Mouse (Mus musculus): ENCODE results near the gene Mxra8. TPM values are rescaled to one million over a fixed set of nuclear protein-coding genes. Genes with fewer than 3 reads are reported as not detected.

The Mxra8 gene
- polyA plus RNA-seq, 1 experiment from 2014 or later = 72.7 TPM

DNA sequence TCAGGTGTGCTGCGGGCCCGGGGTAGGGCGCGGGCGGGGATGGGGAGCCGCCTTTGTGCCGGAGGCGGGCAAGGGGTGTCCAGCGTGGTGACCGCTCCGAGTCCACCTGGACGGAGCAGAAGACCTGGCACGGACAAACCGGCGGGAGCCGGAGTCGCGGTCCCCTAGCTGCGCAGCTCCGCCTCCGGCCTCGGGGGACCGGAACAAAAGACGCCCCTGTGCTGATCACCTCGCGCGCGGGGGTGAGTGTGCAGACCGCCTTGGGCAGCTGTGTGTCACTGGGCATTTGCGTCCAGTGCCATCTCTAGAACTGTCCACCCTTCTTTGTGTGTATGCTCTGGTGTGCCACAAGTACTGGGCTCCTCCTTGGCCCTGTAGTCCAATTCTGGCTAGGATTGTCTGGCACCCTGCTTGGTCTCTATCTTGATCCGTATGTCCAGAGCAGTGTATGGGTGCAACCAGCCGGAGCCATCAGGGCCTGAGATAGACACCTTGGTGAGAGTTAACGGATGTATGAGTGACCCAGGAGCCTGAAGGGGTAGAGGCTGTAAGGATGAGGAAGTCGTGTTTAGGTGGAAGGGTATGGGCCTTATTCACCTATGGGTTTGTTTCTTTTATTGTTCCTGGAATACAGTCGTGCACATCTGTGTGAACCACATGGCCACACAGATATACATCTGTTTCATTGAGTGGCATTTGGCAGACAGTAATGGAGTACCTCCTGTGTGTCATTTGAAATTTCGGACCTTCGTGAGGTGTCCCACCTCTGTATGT, 53.1 kb downstream of the Mxra8 start:
- Histone ChIP-seq H3K9ac (peak overlapping the region; percentile 93), H3K27ac (peak overlapping the region; percentile 99), H3K27me3 (no peaks in the 10 kb centered on the region), H3K4me3 (peak overlapping the region; percentile 88), H3K9me3 (replicated peaks) (no peaks in the 10 kb centered on the region), H3K4me1 (replicated peaks) (peaks cover 41% of the 10 kb centered on the region), H3K4me2 (peak overlapping the region; percentile 93), H3K36me3 (peaks cover 24% of the 10 kb centered on the region)
- peak; percentile 15; the same call in 1 of the 2 replicates for ATAC-seq (replicated peaks; ENCODE audit: insufficient number of reproducible peaks, insufficient read depth, low FRiP score, low read depth)
- 5% methylated on average over 37 of the region's 37 CpGs for WGBS

DNA sequence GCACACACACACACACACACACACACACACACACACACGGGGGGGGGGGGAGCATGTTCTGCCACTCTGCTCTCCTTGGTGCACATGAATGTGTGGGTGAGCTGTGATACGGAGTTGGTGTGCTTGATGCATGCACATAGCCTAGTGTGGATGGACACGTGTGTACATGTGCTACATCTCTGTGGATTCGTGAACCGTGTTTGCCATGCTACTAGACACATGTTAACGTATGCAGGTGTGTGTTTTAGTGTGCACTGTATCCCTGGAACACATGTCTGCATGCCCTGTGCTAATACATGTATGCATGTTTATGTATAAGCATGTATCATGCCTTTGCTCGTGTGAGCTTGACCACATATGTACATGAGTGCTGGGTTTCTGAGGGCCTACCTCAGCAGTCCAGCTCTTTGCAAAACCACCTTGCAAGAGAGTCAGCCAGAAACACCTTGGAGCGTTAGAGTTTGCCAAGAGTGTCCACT, 53.8 kb downstream of the Mxra8 start:
- Histone ChIP-seq H3K27me3 (no peaks in the 10 kb centered on the region), H3K4me2 (peak overlapping the region; percentile 93), H3K4me3 (peak overlapping the region; percentile 88), H3K4me1 (replicated peaks) (peaks cover 41% of the 10 kb centered on the region), H3K27ac (no peak overlapping the region), H3K36me3 (peaks cover 18% of the 10 kb centered on the region), H3K9ac (0 out of 2 replicates have a peak overlapping the region, but pooled peaks have one; percentile 93), H3K9me3 (replicated peaks) (no peaks in the 10 kb centered on the region)
- WGBS = 69% methylated on average over 8 of the region's 8 CpGs
- no peak for ATAC-seq (replicated peaks; ENCODE audit: insufficient number of reproducible peaks, insufficient read depth, low FRiP score, low read depth)

Small RNA genes within 50 kb of the gene (microRNA-seq; reads per million reads assigned to microRNA genes)
- gene Gm27743 = not detected

Other genes with a start within 250 kb of the Mxra8 start
- gene Slc35e2, start 238.3 kb upstream of the Mxra8 start, polyA plus RNA-seq (2015; fragmentation: Nextera tagmentation; extraction: Ambion mirVana) = 5.8 and 6.7 TPM in 2 replicates
- gene Cdk11b, start 214.8 kb upstream of the Mxra8 start, polyA plus RNA-seq (2015; fragmentation: Nextera tagmentation; extraction: Ambion mirVana) = 38.4 and 41.8 TPM in 2 replicates
- not detected in 2 replicates for gene Gm10563, start 194.3 kb upstream of the Mxra8 start, polyA plus RNA-seq (2015; fragmentation: Nextera tagmentation; extraction: Ambion mirVana)
- 65.5 and 74.9 TPM in 2 replicates for gene Mmp23, start 186.3 kb upstream of the Mxra8 start, polyA plus RNA-seq (2015; fragmentation: Nextera tagmentation; extraction: Ambion mirVana)
- 17.3 and 23.4 TPM in 2 replicates for gene Mib2, start 170.5 kb upstream of the Mxra8 start, polyA plus RNA-seq (2015; fragmentation: Nextera tagmentation; extraction: Ambion mirVana)
- gene Fndc10, start 145.3 kb upstream of the Mxra8 start, polyA plus RNA-seq (2015; fragmentation: Nextera tagmentation; extraction: Ambion mirVana) = 3.8 and 5.0 TPM in 2 replicates
- gene Ssu72, start 134.9 kb upstream of the Mxra8 start, polyA plus RNA-seq (2015; fragmentation: Nextera tagmentation; extraction: Ambion mirVana) = 97.0 and 107 TPM in 2 replicates
- gene Tmem240, start 104.9 kb upstream of the Mxra8 start, polyA plus RNA-seq (2015; fragmentation: Nextera tagmentation; extraction: Ambion mirVana) = 0.53 and 0.56 TPM in 2 replicates
- gene Atad3a, start 78.6 kb upstream of the Mxra8 start, polyA plus RNA-seq (2015; fragmentation: Nextera tagmentation; extraction: Ambion mirVana) = 88.9 and 108 TPM in 2 replicates
- 5.9 and 7.8 TPM in 2 replicates for gene Vwa1, start 65.0 kb upstream of the Mxra8 start, polyA plus RNA-seq (2015; fragmentation: Nextera tagmentation; extraction: Ambion mirVana)
- gene Tmem88b, start 53.8 kb upstream of the Mxra8 start, polyA plus RNA-seq (2015; fragmentation: Nextera tagmentation; extraction: Ambion mirVana) = 1.7 and 2.0 TPM in 2 replicates
- 0.13 TPM in 1 of 2 replicates, not detected in the other for gene Ankrd65, start 49.2 kb upstream of the Mxra8 start, polyA plus RNA-seq (2015; fragmentation: Nextera tagmentation; extraction: Ambion mirVana)
- gene Mrpl20, start 36.8 kb upstream of the Mxra8 start, polyA plus RNA-seq (2015; fragmentation: Nextera tagmentation; extraction: Ambion mirVana) = 131 TPM in 2 replicates
- 106 and 123 TPM in 2 replicates for gene Ccnl2, start 27.2 kb upstream of the Mxra8 start, polyA plus RNA-seq (2015; fragmentation: Nextera tagmentation; extraction: Ambion mirVana)
- gene Aurkaip1, start 8.4 kb upstream of the Mxra8 start, polyA plus RNA-seq (2015; fragmentation: Nextera tagmentation; extraction: Ambion mirVana) = 121 and 124 TPM in 2 replicates
- 8.1 and 12.2 TPM in 2 replicates for gene Dvl1, start 7.7 kb downstream of the Mxra8 start, polyA plus RNA-seq (2015; fragmentation: Nextera tagmentation; extraction: Ambion mirVana)
- 0.14 TPM in 2 replicates for gene Tas1r3, start 23.7 kb downstream of the Mxra8 start, polyA plus RNA-seq (2015; fragmentation: Nextera tagmentation; extraction: Ambion mirVana)
- gene Cptp, start 29.8 kb downstream of the Mxra8 start, polyA plus RNA-seq (2015; fragmentation: Nextera tagmentation; extraction: Ambion mirVana) = 7.8 and 10.3 TPM in 2 replicates
- 27.3 and 41.4 TPM in 2 replicates for gene Ints11, start 29.9 kb downstream of the Mxra8 start, polyA plus RNA-seq (2015; fragmentation: Nextera tagmentation; extraction: Ambion mirVana)
- gene Pusl1, start 52.1 kb downstream of the Mxra8 start, polyA plus RNA-seq (2015; fragmentation: Nextera tagmentation; extraction: Ambion mirVana) = 28.7 and 32.4 TPM in 2 replicates
- 8.2 and 13.5 TPM in 2 replicates for gene Acap3, start 52.1 kb downstream of the Mxra8 start, polyA plus RNA-seq (2015; fragmentation: Nextera tagmentation; extraction: Ambion mirVana)
- gene Ube2j2, start 104.2 kb downstream of the Mxra8 start, polyA plus RNA-seq (2015; fragmentation: Nextera tagmentation; extraction: Ambion mirVana) = 71.7 and 79.0 TPM in 2 replicates
- 24.9 and 31.3 TPM in 2 replicates for gene C1qtnf12, start 122.6 kb downstream of the Mxra8 start, polyA plus RNA-seq (2015; fragmentation: Nextera tagmentation; extraction: Ambion mirVana)
- 7.7 and 10.0 TPM in 2 replicates for gene B3galt6, start 153.0 kb downstream of the Mxra8 start, polyA plus RNA-seq (2015; fragmentation: Nextera tagmentation; extraction: Ambion mirVana)
- gene Sdf4, start 153.2 kb downstream of the Mxra8 start, polyA plus RNA-seq (2015; fragmentation: Nextera tagmentation; extraction: Ambion mirVana) = 105 and 127 TPM in 2 replicates
- gene Tnfrsf4, start 174.2 kb downstream of the Mxra8 start, polyA plus RNA-seq (2015; fragmentation: Nextera tagmentation; extraction: Ambion mirVana) = 0.36 and 0.55 TPM in 2 replicates
- gene Tnfrsf18, start 186.5 kb downstream of the Mxra8 start, polyA plus RNA-seq (2015; fragmentation: Nextera tagmentation; extraction: Ambion mirVana) = 1.9 and 2.9 TPM in 2 replicates
- 0.59 and 1.1 TPM in 2 replicates for gene Ttll10, start 219.7 kb downstream of the Mxra8 start, polyA plus RNA-seq (2015; fragmentation: Nextera tagmentation; extraction: Ambion mirVana)